Mouse (Mus musculus) gastrocnemius, postnatal 4 days (tissue): ENCODE measurements at regions not wholly inside any gene's neighbourhood (a gene's known extent, or its start where the extent isn't known, plus 50 kb on each side); places are given as distances from the start of the nearest gene placed in this dataset.

Experiments used
- DNase-seq, 2 experiments: peaks; one replicate each; pipeline ENCODE4 v3.0.0; 2021 to 2022; ENCODE audit warnings: low spot score in 2 of 2, mixed read lengths in 2 of 2

GRCm38 (mm10) chr2:51452816-51453215 lies 174.5 kb upstream of the Tas2r134 start:
- DNase-seq = no peak

GRCm38 (mm10) chr2:51448121-51448520 lies 179.2 kb upstream of the Tas2r134 start:
- no peak for DNase-seq

GRCm38 (mm10) chr2:51447616-51448015 lies 179.7 kb upstream of the Tas2r134 start:
- no peak for DNase-seq

- DNase-seq = no peak
Observed at GRCm38 (mm10) chr2:51444386-51445080, 182.8 kb upstream of the Tas2r134 start.

DNA sequence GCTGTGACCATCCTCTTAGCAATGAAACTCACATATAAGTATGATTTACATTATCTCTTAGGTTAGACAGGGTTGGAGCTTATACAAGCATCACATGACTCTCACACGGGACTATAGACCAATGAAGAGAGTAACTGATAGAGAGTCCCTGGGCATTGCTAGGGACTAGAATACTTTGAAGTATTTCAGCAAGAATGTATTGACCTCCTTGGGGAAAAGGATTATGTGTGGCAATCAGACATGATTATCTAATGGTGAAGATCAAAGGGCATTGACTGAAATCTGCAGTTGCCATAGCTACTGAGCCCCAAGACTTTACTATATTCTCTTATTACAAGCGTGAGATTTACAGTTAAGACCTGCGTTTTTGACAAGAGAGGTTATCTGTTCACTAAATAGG lies 183.4 kb upstream of the Tas2r134 start:
- DNase-seq = no peak

- DNase-seq = no peak
Observed at GRCm38 (mm10) chr2:51439047-51439446, 188.3 kb upstream of the Tas2r134 start.

DNA sequence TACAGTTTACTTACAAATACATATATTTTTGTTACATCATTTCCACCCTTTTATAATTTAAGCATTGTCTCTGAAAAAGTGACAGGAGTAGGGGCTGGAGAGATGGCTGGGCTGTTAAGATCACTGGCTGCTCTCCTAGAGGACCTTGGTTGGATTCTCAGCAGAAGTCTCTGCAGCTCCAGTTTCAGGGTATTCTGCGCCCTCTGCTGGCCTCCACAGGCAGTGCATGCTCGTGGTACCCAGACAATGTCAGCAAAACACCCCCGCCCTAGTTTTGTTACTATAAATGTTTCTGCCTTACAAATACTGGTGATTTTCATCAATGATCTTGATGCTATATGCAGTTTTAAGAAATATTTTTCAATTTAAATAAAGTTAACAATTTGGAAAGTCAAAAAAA lies 190.7 kb upstream of the Tas2r134 start:
- no peak for DNase-seq

DNA sequence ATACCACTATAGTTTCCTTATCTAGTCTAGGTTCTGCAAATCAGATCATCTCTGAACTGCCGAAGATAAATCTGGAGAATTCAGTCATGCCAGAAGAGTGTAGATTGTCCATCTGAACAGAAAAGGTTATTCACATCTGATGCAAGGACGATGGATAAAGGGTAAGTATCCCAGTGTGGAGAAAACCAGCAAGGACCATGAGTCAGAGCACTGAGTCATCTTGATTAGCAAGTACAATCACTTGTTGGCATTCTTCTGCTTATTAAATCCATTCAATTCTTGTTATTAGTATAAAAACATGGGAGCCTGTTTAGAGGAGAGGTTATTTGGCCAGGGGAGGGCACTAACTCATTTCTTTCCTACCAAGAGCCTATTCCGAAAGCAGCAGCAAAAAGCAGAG lies 195.7 kb upstream of the Tas2r134 start:
- no peak for DNase-seq

GRCm38 (mm10) chr2:51429716-51430115 lies 197.6 kb upstream of the Tas2r134 start:
- DNase-seq = no peak

- no peak for DNase-seq
Observed at GRCm38 (mm10) chr2:51422442-51422841, 204.9 kb upstream of the Tas2r134 start.

- no peak for DNase-seq
Observed at GRCm38 (mm10) chr2:51417908-51418690, 209.2 kb upstream of the Tas2r134 start.

- DNase-seq = no peak
Observed at GRCm38 (mm10) chr2:51388390-51388789, 238.9 kb upstream of the Tas2r134 start.

GRCm38 (mm10) chr2:51387136-51387535 lies 238.2 kb upstream of the Rnd3 start:
- no peak for DNase-seq

- DNase-seq = no peak
Observed at GRCm38 (mm10) chr2:51376597-51376996, 227.7 kb upstream of the Rnd3 start.

DNA sequence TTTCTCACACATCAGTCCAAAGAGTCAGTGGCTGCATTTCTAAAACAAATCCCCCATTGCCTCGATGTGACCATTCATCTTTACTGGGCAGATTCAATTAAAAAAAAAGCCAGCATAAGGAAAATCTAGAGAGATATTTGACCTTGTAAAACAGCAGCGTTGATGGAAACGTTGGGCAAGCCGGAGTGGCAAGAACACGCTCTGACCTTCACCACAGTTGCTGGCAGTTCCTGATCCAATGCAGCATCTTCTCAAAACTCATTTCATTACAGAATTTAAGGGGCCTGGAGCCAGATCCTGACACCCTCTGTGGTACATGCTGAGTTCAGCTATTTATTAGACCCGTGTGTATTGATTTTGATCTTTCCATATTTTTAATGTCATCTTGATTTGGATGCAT lies 225.7 kb upstream of the Rnd3 start:
- DNase-seq = no peak

- DNase-seq = no peak
Observed at GRCm38 (mm10) chr2:51372771-51373170, 223.9 kb upstream of the Rnd3 start.

DNA sequence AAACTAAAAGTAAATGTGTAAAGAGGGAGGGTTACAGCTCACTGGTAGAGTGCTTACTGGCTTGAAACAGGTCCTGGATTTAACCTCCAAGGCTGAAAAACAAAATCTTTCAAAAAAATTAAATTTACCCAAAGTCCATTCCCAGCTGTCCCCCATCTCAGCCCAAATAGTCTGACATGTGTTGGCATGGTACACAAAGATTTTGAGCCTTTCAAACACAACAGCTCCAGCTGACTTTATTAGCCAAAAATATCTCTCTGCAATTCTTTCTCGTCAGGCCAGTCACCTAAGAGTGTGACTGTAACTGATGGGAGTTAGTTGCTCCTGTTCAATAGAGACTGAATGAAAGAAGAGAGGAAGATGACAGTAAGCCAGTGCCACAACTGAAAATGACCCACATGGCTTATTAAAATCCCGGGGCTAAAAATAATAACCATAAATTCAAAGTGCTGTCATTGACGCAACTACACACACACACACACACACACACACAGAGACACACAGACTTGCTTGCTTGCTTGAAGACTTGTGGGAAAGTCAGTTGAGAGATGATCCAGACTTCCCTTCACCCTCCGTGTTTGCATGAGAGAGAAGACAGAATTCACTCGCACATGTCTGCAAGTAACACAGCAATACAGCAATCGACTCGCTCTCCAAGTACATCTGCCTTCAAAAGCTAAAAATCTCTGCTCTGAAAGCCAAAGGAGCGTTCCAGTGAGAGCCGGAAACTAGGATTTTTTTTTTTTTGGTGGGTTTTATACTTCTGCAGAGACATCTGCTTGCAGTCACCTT lies 214.1 kb upstream of the Rnd3 start:
- DNase-seq = no peak

DNA sequence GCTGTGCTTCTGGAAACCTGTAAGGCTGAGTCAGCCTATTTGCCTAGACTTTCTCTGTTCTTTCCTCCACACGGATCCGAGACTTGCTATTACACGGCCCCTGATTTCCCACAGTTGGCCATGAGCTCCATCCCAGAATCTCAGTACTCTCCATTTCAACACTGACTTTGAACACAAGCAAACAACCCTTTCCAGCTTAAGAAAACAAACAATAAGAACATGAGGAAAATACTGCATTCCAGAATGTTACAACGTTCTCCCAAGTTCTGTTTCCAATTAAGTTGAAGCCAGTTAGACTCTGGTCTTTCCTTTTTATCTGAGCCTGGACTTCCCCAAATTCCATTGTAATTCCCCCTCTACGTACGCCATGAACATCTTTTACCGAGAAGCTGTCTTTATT lies 206.4 kb upstream of the Rnd3 start:
- no peak for DNase-seq

- DNase-seq = no peak
Observed at GRCm38 (mm10) chr2:51354800-51355199, 205.9 kb upstream of the Rnd3 start.

DNA sequence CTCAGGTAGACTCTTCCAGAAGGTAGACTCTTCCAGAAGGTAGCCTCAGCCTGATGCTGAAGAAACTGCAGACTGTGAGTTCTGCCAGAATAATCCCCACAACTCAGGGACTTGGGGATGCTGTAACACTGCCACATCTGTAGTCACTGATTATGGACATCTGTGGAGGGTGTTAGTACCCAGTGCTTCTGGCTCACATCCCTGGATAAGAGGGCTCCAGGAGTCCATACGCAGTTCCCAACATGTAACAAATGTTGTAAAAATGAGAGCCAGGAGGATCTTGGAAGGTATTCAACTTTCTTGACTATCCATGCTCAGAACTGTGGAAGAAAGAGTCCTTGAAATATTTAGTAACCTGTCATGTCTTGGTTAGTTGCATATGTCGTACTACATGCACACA lies 200.7 kb upstream of the Rnd3 start:
- no peak for DNase-seq

- DNase-seq = no peak
Observed at GRCm38 (mm10) chr2:51348774-51349173, 199.9 kb upstream of the Rnd3 start.

- no peak for DNase-seq
Observed at GRCm38 (mm10) chr2:51347086-51347485, 198.2 kb upstream of the Rnd3 start.
